Mouse (Mus musculus) activated CD4-positive, CD25-positive, alpha-beta regulatory T cell, adult 4 months (primary cell): Measurements from ENCODE around the gene Fgr. TPM values are rescaled to one million over a fixed set of nuclear protein-coding genes. Genes with fewer than 3 reads are reported as not detected.
A peak's percentile ranks its signal among the peaks of the same experiment; 100 is the strongest.
"Not testable (repeated sequence)": the region's sequence is repeated elsewhere in the genome, so short reads cannot be mapped to it uniquely, and the experiment has no call there.

Experiments used
- ATAC-seq: one replicate; pipeline ENCODE4 v1.8.0; 2017
- polyA plus RNA-seq, 2 experiments: library from polyadenylated mRNA; unstranded; fragments of 100-300 nt; shearing (Covaris generic); gene quantifications; one replicate each; pipeline ENCODE4 v1.2.1; 2017

The Fgr gene
- polyA plus RNA-seq = 1 to 10 TPM; 4.2 TPM

GRCm38 (mm10) chr4:132973814-132974398, at the start of gene Fgr:
Fgr (plus strand) TSS chr4:132974095.
- no peak for ATAC-seq

GRCm38 (mm10) chr4:132926520-132926919, 47.4 kb upstream of the Fgr start:
- ATAC-seq = not testable (repeated sequence)

GRCm38 (mm10) chr4:132930784-132931183, 43.1 kb upstream of the Fgr start:
- no peak for ATAC-seq

GRCm38 (mm10) chr4:132932752-132933404, 41.0 kb upstream of the Fgr start:
- no peak for ATAC-seq

GRCm38 (mm10) chr4:132934639-132935038, 39.3 kb upstream of the Fgr start:
- no peak for ATAC-seq

GRCm38 (mm10) chr4:132938181-132938941, 35.5 kb upstream of the Fgr start:
- no peak for ATAC-seq

- ATAC-seq = peak; percentile 51
These were observed 34.3 kb upstream of the Fgr start for GRCm38 (mm10) chr4:132939421-132940127.

- ATAC-seq = no peak
These were observed 32.7 kb upstream of the Fgr start for GRCm38 (mm10) chr4:132941012-132941729.

- ATAC-seq = no peak
These were observed 30.8 kb upstream of the Fgr start for GRCm38 (mm10) chr4:132943088-132943487.

- peak; percentile 17 for ATAC-seq
These were observed 29.8 kb upstream of the Fgr start for GRCm38 (mm10) chr4:132944106-132944505.

- ATAC-seq = no peak
These were observed 29.1 kb upstream of the Fgr start for GRCm38 (mm10) chr4:132944776-132945175.

- peak; percentile 72 for ATAC-seq
These were observed 28.4 kb upstream of the Fgr start for GRCm38 (mm10) chr4:132945261-132946046.

GRCm38 (mm10) chr4:132946047-132947001, 27.6 kb upstream of the Fgr start:
- ATAC-seq = peak; percentile 37

- ATAC-seq = no peak
These were observed 23.9 kb upstream of the Fgr start for GRCm38 (mm10) chr4:132949882-132950532.

GRCm38 (mm10) chr4:132950999-132951398, 22.9 kb upstream of the Fgr start:
- ATAC-seq = no peak

- ATAC-seq = no peak
These were observed 19.1 kb upstream of the Fgr start for GRCm38 (mm10) chr4:132954530-132955394.

GRCm38 (mm10) chr4:132955395-132955791, 18.5 kb upstream of the Fgr start:
- ATAC-seq = no peak
